Mouse (Mus musculus) neural tube, embryonic 11.5 days (tissue): ENCODE results near the gene Prpf6. TPM values are rescaled to one million over a fixed set of nuclear protein-coding genes. Genes with fewer than 3 reads are reported as not detected.

Experiments
- ATAC-seq: fragments of 200-750 bp; cut with Nextera tagmentation; 2 replicates; pipeline ENCODE4 v1.8.0; 2017; ENCODE audit warnings: moderate number of reproducible peaks, mild to moderate bottlenecking, moderate TSS enrichment, moderate library complexity; ENCODE audit not compliant: insufficient read depth, low FRiP score, low TSS enrichment
- DNase-seq: peaks from one replicate; pipeline ENCODE4 v3.0.0-alpha.2; 2015; ENCODE audit warnings: low spot score
- H3K27ac ChIP-seq: fragments of 300-500 bp; sonication (generic); 2 replicates; pipeline ENCODE4 v1.5.1; 2014; ENCODE audit warnings: low read depth, mild to moderate bottlenecking, low read length
- H3K27me3 ChIP-seq: fragments of 300-500 bp; sonication (generic); 2 replicates; pipeline ENCODE4 v1.6.1; 2014; ENCODE audit warnings: mild to moderate bottlenecking, low read length, mixed read lengths; ENCODE audit not compliant: control insufficient read depth, insufficient read depth
- H3K36me3 ChIP-seq: fragments of 300-500 bp; sonication (generic); 2 replicates; pipeline ENCODE4 v1.6.1; 2014; ENCODE audit warnings: mild to moderate bottlenecking, low read length, moderate library complexity, mixed read lengths; ENCODE audit not compliant: control insufficient read depth, insufficient read depth
- H3K4me1 ChIP-seq: fragments of 300-500 bp; sonication (generic); 2 replicates; pipeline ENCODE4 v1.6.1; 2014; ENCODE audit warnings: low read length, mixed read lengths; ENCODE audit not compliant: control insufficient read depth, insufficient read depth
- H3K4me2 ChIP-seq: fragments of 300-500 bp; sonication (generic); 2 replicates; pipeline ENCODE4 v1.6.1; 2014; ENCODE audit warnings: low read depth, mild to moderate bottlenecking, moderate library complexity
- H3K4me3 ChIP-seq: fragments of 300-500 bp; sonication (generic); 2 replicates; pipeline ENCODE4 v1.5.1; 2014; ENCODE audit warnings: low read depth, low read length
- H3K9ac ChIP-seq: fragments of 300-500 bp; sonication (generic); 2 replicates; pipeline ENCODE4 v1.6.1; 2014; ENCODE audit warnings: mild to moderate bottlenecking, low read length
- H3K9me3 ChIP-seq: fragments of 300-500 bp; sonication (generic); 2 replicates; pipeline ENCODE4 v1.6.1; 2016; ENCODE audit warnings: low read length; ENCODE audit not compliant: control insufficient read depth
- WGBS: fragments of 180-500 bp; shearing (Covaris S2); extraction: QIAGEN DNeasy Blood & Tissue Kit; methylation state at CpG from one replicate; pipeline ENCODE4 v1.1.7; 2014; 5-methylcytosine and 5-hydroxymethylcytosine counted together
- polyA plus RNA-seq: library from polyadenylated mRNA; unstranded; fragments of >200 nt; fragmentation: Nextera tagmentation; extraction: Ambion mirVana; gene quantifications from 2 replicates; pipeline ENCODE4 v1.2.1, GENCODE M21; 2014

Prpf6 gene
- polyA plus RNA-seq, 1 experiment from 2014 or later: 85.1 TPM

DNA sequence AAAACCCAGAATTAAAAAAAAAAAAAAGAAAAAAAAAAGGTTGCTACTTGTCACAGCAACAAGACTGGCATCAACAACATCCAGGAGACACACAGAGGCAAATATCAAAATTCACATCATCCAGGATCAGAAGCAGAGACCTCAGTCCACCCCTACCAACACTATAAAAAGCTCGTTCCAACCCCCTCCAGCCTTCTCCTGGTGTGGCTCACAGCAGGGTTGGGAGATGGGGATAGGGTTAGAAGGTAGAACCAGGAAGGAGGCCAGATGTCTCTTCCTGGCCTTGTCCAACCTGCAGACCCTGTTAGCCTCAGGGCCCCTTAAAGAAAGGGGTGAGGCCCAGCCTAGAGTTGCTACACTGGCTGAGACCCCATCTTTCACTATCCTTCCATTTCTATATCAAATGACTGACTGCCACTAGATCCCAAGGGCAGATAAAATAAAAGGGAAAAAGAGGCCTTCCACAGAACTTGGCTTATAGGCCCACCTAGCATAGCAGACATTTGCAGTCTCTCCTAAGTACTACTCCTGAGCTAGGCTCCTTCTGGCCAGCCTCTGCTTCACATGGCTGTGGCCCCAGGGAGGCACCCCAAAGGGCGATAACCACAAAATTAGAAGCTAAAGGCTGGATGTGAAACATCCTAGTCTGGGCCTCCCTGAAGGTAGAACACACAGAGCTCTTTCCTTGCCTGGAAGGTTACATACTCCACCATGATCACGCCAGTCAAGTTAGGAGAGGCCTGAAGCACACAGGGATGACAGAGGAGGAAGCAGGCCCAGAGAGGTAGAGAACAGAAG is 8.0 kb upstream of the Prpf6 start:
- Histone ChIP-seq H3K36me3 (peaks cover 19% of the 10 kb centered on the region), H3K27ac (no peak overlapping the region)
- WGBS: 79% methylated on average over 3 of the region's 3 CpGs

DNA sequence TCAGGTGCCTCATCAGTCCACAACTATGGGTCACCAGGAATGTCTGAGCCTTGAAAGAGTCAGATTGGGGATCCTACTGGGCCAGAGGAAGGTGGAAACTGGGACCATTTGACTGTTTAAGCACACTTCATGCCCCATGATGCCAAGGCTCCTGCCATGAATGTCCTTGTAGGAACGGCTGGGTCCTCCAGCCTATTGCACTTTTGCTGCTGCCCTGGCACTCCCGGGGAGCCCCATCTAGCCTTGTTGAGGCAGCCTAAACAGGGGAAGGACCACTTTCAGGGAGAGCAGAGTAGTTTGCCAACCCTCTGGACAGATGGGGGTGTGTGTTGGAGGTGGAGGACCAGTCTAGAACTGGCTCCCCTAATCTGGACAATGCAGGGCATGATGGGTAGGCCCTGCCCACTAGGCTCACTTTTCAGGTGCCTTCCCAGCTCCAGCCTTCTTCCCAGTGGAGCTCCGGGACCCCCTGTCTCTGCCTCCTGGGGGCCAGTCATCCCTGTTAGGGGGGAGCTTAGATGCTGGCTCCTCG is 7.2 kb upstream of the Prpf6 start, which contains the start of gene Uckl1:
Uckl1 (minus strand) TSS at position 482 of the 532 bp plus-strand sequence.
- H3K27ac ChIP-seq: no peak within 1 kb of the TSS
- H3K4me1 ChIP-seq: 0 out of 2 replicates have a peak, but pooled peaks cover 12% of the 10 kb centered on the region
- H3K27me3 ChIP-seq: no peaks in the 10 kb centered on the region
- ATAC-seq (no peak), DNase-seq (no peak)
- 95% methylated on average over 4 of the region's 4 CpGs for WGBS
- no peak within 1 kb of the TSS for H3K9ac ChIP-seq
- no peak within 1 kb of the TSS for H3K4me2 ChIP-seq
- peaks cover 25% of the 10 kb centered on the region for H3K36me3 ChIP-seq
- H3K9me3 ChIP-seq: no peaks in the 10 kb centered on the region
- H3K4me3 ChIP-seq: no peak within 1 kb of the TSS

More for the DNA sequence above, 8.0 kb upstream of the Prpf6 start:
- no peak for DNase-seq
- ATAC-seq: no peak
- no peak overlapping the region for H3K4me3 ChIP-seq
- H3K9ac ChIP-seq: no peak overlapping the region
- no peak overlapping the region for H3K4me2 ChIP-seq
- 0 out of 2 replicates have a peak, but pooled peaks cover 12% of the 10 kb centered on the region for H3K4me1 ChIP-seq
- H3K27me3 ChIP-seq: no peaks in the 10 kb centered on the region
- no peaks in the 10 kb centered on the region for H3K9me3 ChIP-seq

DNA sequence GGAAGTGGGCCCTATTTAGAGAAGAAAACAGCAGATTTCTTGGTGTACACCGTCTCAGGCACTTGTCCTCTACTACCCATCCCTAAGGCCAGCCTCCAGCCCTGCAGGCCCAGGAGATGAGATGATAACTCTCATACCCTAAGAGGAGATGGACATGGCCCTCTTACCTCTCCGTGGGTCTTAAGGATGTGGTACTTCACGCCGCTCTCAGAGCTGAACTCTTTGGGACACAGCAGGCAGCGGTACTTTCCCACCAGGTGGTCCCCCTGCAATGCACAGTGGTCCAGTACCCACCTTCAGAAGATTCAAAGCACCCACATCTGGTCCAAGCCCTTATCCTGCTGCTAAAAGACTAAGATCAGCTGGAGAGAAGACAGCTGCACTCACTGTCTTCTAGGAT is 6.2 kb upstream of the Prpf6 start:
- Histone ChIP-seq H3K9ac (no peak overlapping the region), H3K36me3 (peaks cover 26% of the 10 kb centered on the region), H3K27me3 (no peaks in the 10 kb centered on the region), H3K4me2 (no peak overlapping the region), H3K9me3 (no peaks in the 10 kb centered on the region), H3K4me3 (no peak overlapping the region), H3K4me1 (0 out of 2 replicates have a peak, but pooled peaks cover 7% of the 10 kb centered on the region), H3K27ac (no peak overlapping the region)
- ATAC-seq (no peak), DNase-seq (no peak)
- WGBS: 85% methylated on average over 5 of the region's 5 CpGs

DNA sequence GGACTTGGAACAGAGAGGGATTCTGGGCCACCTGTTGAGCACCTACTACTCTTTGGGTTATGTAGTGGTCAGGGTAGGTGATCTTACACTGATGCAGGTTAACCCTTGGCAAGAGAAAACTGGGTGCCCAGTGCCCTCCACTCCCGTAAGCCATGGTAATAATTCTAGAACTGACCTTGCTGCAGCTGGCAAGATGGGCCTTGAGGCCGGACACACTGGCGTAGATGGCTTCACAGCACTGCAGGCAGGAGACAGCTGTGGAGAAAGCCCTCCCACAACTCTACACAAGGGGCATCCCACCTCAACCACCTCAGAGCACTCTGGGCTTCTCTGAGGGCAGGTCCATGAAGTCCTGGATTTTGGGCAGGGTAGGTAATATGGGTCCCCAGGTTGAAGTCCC is 5.5 kb upstream of the Prpf6 start:
- no peak overlapping the region for H3K27ac ChIP-seq
- WGBS: 95% methylated on average over 3 of the region's 3 CpGs
- H3K27me3 ChIP-seq: no peaks in the 10 kb centered on the region
- DNase-seq: no peak
- no peak for ATAC-seq
- H3K9ac ChIP-seq: no peak overlapping the region
- H3K9me3 ChIP-seq: no peaks in the 10 kb centered on the region
- peaks cover 5% of the 10 kb centered on the region; the same call in 1 of the 2 replicates for H3K4me1 ChIP-seq
- peaks cover 26% of the 10 kb centered on the region for H3K36me3 ChIP-seq
- H3K4me2 ChIP-seq: no peak overlapping the region
- no peak overlapping the region for H3K4me3 ChIP-seq

DNA sequence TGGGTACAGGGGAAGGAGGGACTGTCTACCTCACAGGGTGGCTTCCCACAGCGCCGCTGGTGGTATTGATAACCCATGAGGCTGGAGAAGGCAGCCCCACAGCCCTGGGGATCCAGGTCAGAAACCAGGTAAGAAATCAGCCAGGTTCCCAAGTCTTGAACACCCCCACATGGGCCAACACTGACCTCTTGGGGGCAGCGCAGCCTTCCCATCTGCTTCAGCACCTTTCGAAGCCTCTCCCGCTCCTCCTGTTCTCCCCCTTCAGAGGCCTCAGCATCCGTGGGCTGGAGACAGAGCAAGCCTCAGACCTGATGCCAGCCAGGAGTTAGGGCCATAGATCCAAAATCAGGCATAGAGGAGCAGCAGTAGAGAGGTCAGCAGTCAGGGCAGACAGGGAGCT is 3.9 kb upstream of the Prpf6 start:
- DNase-seq (no peak), ATAC-seq (no peak)
- WGBS: 87% methylated on average over 6 of the region's 6 CpGs
- Histone ChIP-seq H3K36me3 (peaks cover 26% of the 10 kb centered on the region), H3K9me3 (no peaks in the 10 kb centered on the region), H3K4me2 (no peak overlapping the region), H3K27ac (no peak overlapping the region), H3K4me1 (peaks cover 9% of the 10 kb centered on the region; the same call in 1 of the 2 replicates), H3K4me3 (no peak overlapping the region), H3K27me3 (no peaks in the 10 kb centered on the region), H3K9ac (no peak overlapping the region)

DNA sequence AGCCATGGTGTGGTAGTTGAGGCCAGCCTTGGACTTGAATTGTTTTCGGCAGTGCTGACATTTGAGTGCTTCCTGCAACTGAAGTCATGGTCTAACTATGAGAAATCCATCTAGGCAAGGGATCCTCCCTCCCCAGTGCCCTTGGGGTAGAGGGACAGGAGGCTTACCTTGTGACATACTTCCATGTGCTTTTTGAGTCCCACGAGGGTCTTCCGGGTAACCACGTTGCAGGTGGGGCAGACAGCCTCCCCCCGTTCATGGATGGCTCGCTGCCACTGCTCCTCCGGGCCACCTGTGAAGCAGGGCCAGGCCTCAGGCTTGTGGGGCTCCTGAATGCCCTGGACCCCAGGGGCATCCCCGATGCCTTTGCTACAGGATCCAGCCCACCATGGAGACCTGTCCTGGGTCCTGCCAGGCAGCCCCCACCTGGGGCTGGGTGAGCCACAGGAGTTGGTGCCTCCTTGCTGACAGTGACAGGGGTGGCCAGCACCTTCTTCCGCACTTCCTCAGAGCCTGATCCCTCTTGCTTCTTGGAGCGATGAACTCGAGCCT is 3.4 kb upstream of the Prpf6 start:
- Histone ChIP-seq H3K4me3 (no peak overlapping the region), H3K27me3 (no peaks in the 10 kb centered on the region), H3K4me1 (peaks cover 12% of the 10 kb centered on the region), H3K36me3 (peaks cover 26% of the 10 kb centered on the region), H3K9me3 (no peaks in the 10 kb centered on the region), H3K4me2 (no peak overlapping the region), H3K9ac (no peak overlapping the region), H3K27ac (no peak overlapping the region)
- 89% methylated on average over 11 of the region's 11 CpGs for WGBS
- no peak for DNase-seq
- no peak for ATAC-seq

DNA sequence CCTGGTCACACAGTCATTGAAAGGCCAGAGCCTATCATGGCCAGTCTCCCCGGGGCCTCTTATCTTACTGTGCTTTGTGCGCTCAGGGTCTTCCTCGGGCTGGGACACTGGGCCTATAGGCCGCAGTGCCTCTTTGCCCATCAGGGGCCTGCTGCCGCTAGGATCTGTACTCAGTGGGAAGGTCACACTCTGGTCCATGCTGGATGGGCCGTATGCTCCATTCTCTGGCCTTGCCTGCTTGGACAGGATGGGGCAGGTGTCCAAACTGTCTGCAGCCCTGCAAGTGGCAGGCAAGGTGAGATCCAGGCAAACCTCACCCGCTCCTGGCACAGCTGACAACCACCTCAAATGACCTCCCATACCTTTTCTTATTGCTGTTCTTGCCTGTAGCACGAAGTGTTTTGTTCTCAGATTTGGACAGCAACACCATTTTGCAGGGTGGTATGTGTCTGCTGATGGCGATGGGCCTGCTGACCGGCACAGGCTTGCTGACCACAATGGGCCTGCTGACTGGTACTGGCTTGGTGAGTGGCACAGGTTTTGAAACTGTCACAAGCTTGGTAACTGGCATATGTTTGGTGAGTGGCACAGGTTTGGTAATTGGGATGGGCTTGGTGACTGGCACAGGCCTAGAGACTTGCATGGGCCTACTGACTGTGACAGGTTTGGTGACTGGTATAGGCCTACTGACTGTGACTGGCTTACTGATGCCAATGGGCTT is 2.5 kb upstream of the Prpf6 start:
- ATAC-seq (no peak), DNase-seq (no peak)
- no peaks in the 10 kb centered on the region for H3K27me3 ChIP-seq
- no peaks in the 10 kb centered on the region for H3K9me3 ChIP-seq
- H3K9ac ChIP-seq: no peak overlapping the region
- H3K36me3 ChIP-seq: peaks cover 26% of the 10 kb centered on the region
- no peak overlapping the region for H3K4me3 ChIP-seq
- H3K4me2 ChIP-seq: no peak overlapping the region
- H3K27ac ChIP-seq: no peak overlapping the region
- WGBS: 91% methylated on average over 10 of the region's 10 CpGs
- H3K4me1 ChIP-seq: peaks cover 12% of the 10 kb centered on the region

DNA sequence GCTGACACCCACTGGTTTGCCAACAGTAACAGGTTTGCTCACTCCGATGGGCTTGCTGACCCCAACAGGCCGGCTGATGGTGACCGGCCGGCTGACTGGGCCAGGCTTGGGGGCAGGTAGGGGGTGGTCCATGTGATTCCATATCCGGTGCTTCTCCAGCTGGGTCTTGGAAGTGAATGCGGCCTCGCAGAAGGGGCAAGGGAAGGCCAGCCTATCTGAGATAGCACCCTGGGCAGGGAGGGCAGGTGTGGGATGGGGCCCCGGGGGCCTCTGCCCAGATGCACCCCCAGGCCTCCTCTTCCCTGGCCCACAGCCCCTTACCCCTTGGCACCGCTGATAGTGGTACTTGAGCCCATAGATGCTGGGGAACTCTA is 1.9 kb upstream of the Prpf6 start:
- no peak for DNase-seq

More for the DNA sequence above, 1.9 kb upstream of the Prpf6 start:
- Histone ChIP-seq H3K4me2 (no peak overlapping the region), H3K9me3 (no peaks in the 10 kb centered on the region), H3K4me3 (no peak overlapping the region), H3K36me3 (peaks cover 23% of the 10 kb centered on the region), H3K4me1 (peaks cover 12% of the 10 kb centered on the region), H3K9ac (no peak overlapping the region), H3K27ac (no peak overlapping the region), H3K27me3 (no peaks in the 10 kb centered on the region)
- ATAC-seq: no peak
- WGBS: 96% methylated on average over 9 of the region's 9 CpGs
